10 mouse cellular contexts compared by ENCODE assay signal in genomic region chr12:117251663-117252425, GRCm38 (mm10).
DNase-seq lines count a peak whose midpoint lies in the region; ATAC-seq and TF ChIP-seq lines count a peak whose summit lies in the region.
"Had no signal": no experiment of that assay in that cellular context is flagged by ENCODE, and none has a peak within 500 bp of the region (broad histone marks: within the 10 kb centered on the region; RNA-seq: fewer than 3 reads in every experiment).

No protein-coding gene starts in this region.

- DNase-seq in lung, embryonic 14.5 days, result peak; percentile 52
- no peak for DNase-seq in lung, postnatal 4 days
- DNase-seq in liver, embryonic 14.5 days (ENCODE audit: low read depth in 3 of 3, low spot score in 3 of 3), result peak; percentile 55 to 60 (median 59)
- DNase-seq in yolk sac, embryonic 10.5 days (ENCODE audit: low spot score), result peak; percentile 16
- DNase-seq in kidney, adult 18-20 months, result no peak
- no peak for DNase-seq in gastrocnemius, postnatal 14 days
- DNase-seq: adrenal gland, postnatal 14 days; right cerebral cortex, postnatal 25 days had no signal

- peak; percentile 26 for ATAC-seq in lung, embryonic 14.5 days (ENCODE audit: insufficient read depth)
- no peak for ATAC-seq in forebrain, embryonic 15.5 days (replicated peaks)
- peak; percentile 84 for ATAC-seq in liver, embryonic 14.5 days (ENCODE audit: insufficient read depth)
- ATAC-seq in monocyte, adult 5-6 weeks (replicated peaks; ENCODE audit: insufficient number of reproducible peaks, low FRiP score, low TSS enrichment, poor library complexity, severe bottlenecking), result no peak

- intact Hi-C loops in gastrocnemius, postnatal 14 days (cut with DNase I; ENCODE audit: low total_unique reads), result no loop called here

- H3K4me2 ChIP-seq in lung, embryonic 14.5 days, result no peak overlapping the region
- no peak overlapping the region for H3K4me2 ChIP-seq in forebrain, embryonic 15.5 days (replicated peaks)
- H3K4me2 ChIP-seq in liver, embryonic 14.5 days (ENCODE audit: low read depth), result peak overlapping the region; percentile 41

- no peaks in the 10 kb centered on the region for H3K27me3 ChIP-seq in lung, embryonic 14.5 days (ENCODE audit: insufficient read depth, low read length)
- no peaks in the 10 kb centered on the region for H3K27me3 ChIP-seq in forebrain, embryonic 15.5 days
- no peaks in the 10 kb centered on the region for H3K27me3 ChIP-seq in liver, embryonic 14.5 days (ENCODE audit: control insufficient read depth, insufficient read depth, low read length)

- peak overlapping the region; percentile 36; the same call in 1 of the 2 replicates for H3K27ac ChIP-seq in lung, embryonic 14.5 days (ENCODE audit: low read depth)
- peak overlapping the region; percentile 19 for H3K27ac ChIP-seq in forebrain, embryonic 15.5 days (replicated peaks)
- peak overlapping the region; percentile 63 for H3K27ac ChIP-seq in liver, embryonic 14.5 days

- 16% methylated on average over 11 of the region's 11 CpGs for WGBS in lung, embryonic 14.5 days
- 28% methylated on average over 11 of the region's 11 CpGs for WGBS in forebrain, embryonic 15.5 days
- 13% methylated on average over 11 of the region's 11 CpGs for WGBS in liver, embryonic 14.5 days (ENCODE audit: insufficient replicate concordance)

- H3K4me3 ChIP-seq in lung, embryonic 14.5 days (ENCODE audit: low read depth, low read length), result no peak overlapping the region
- no peak overlapping the region for H3K4me3 ChIP-seq in forebrain, embryonic 15.5 days
- no peak overlapping the region for H3K4me3 ChIP-seq in liver, embryonic 14.5 days (ENCODE audit: insufficient read depth in 1 of 2, low read depth in 2 of 2, low read length in 2 of 2)

- no peaks in the 10 kb centered on the region for H3K9me3 ChIP-seq in lung, embryonic 14.5 days (ENCODE audit: low read depth, low read length)
- no peaks in the 10 kb centered on the region for H3K9me3 ChIP-seq in forebrain, embryonic 15.5 days
- H3K9me3 ChIP-seq in liver, embryonic 14.5 days (ENCODE audit: control insufficient read depth, low read length), result no peaks in the 10 kb centered on the region

- H3K9ac ChIP-seq in lung, embryonic 14.5 days, result no peak overlapping the region
- H3K9ac ChIP-seq in forebrain, embryonic 15.5 days (replicated peaks), result no peak overlapping the region
- no peak overlapping the region; the same call in 1 of the 2 replicates for H3K9ac ChIP-seq in liver, embryonic 14.5 days (replicated peaks)

- H3K4me1 ChIP-seq in lung, embryonic 14.5 days (ENCODE audit: insufficient read depth), result 0 out of 2 replicates have a peak, but pooled peaks cover 11% of the 10 kb centered on the region
- peaks cover 33% of the 10 kb centered on the region for H3K4me1 ChIP-seq in forebrain, embryonic 15.5 days
- peaks cover 0 to 26% of the 10 kb centered on the region in 2 experiments; a peak in 3 of 4 replicates for H3K4me1 ChIP-seq in liver, embryonic 14.5 days (replicated peaks; ENCODE audit: control insufficient read depth in 2 of 2, insufficient read depth in 2 of 2, low read length in 1 of 2)

- TF ChIP-seq EP300 in liver, embryonic 14.5 days (IDR thresholded peaks at IDR 0.05; ENCODE audit: low read depth), result peak; percentile 63

- no peak for TF ChIP-seq CTCF in lung, embryonic 14.5 days (IDR thresholded peaks at IDR 0.05; ENCODE audit: low read depth)
- no peak for TF ChIP-seq CTCF in liver, embryonic 14.5 days (IDR thresholded peaks at IDR 0.05; ENCODE audit: low read depth)

- H3K36me3 ChIP-seq in lung, embryonic 14.5 days (ENCODE audit: insufficient read depth), result no peaks in the 10 kb centered on the region
- H3K36me3 ChIP-seq in forebrain, embryonic 15.5 days, result peaks cover 7% of the 10 kb centered on the region; the same call in 1 of the 2 replicates
- H3K36me3 ChIP-seq in liver, embryonic 14.5 days (replicated peaks; ENCODE audit: control insufficient read depth, insufficient read depth, low read depth), result no peaks in the 10 kb centered on the region

Comparison
In these comparisons a context has a peak if more than half of its experiments do, and no peak if none do; other contexts are left out.
1. DNase-seq: peak in lung, embryonic 14.5 days (single experiment), liver, embryonic 14.5 days (3 of 3) and yolk sac, embryonic 10.5 days (single experiment); none in lung, postnatal 4 days (0 of 2), kidney, adult 18-20 months (single experiment) and gastrocnemius, postnatal 14 days (single experiment).
2. ATAC-seq: peak in lung, embryonic 14.5 days (single experiment) and liver, embryonic 14.5 days (single experiment); none in forebrain, embryonic 15.5 days (single experiment) and monocyte, adult 5-6 weeks (single experiment).
3. Peak in every context shown above with its lines, with median percentiles within 50 percentile points of each other: H3K27ac ChIP-seq.